Mouse (Mus musculus) MEL (cell line): ENCODE results near the gene Grifin. TPM values are rescaled to one million over a fixed set of nuclear protein-coding genes. Genes with fewer than 3 reads are reported as not detected.

Experiments used
- DNase-seq: peaks from one replicate; pipeline ENCODE4 v3.0.0; 2011; ENCODE audit warnings: low read depth, low spot score
- H3K27ac ChIP-seq: 2 replicates; pipeline ENCODE4 v1.5.1; 2012; ENCODE audit warnings: low read depth, mild to moderate bottlenecking, control low read depth, low read length, moderate library complexity; ENCODE audit not compliant: control insufficient read depth
- H3K27me3 ChIP-seq, 2 experiments: fragments of 150-350 bp in 1 of 2; sonication (generic) in 1 of 2; 2 replicates each; pipeline ENCODE4 v1.6.1; 2012; ENCODE audit warnings: low read length in 2 of 2, mild to moderate bottlenecking in 2 of 2, improper control_type of control experiment in 1 of 2, moderate library complexity in 1 of 2; ENCODE audit not compliant: insufficient read depth in 2 of 2, control insufficient read depth in 1 of 2
- H3K36me3 ChIP-seq, 2 experiments: 2 replicates each; pipeline ENCODE4 v1.6.1; 2012 to 2014; ENCODE audit warnings: low read length in 2 of 2, improper control_type of control experiment in 1 of 2, inconsistent platforms in 1 of 2, mild to moderate bottlenecking in 1 of 2; ENCODE audit not compliant: insufficient read depth in 2 of 2, control insufficient read depth in 1 of 2
- H3K4me1 ChIP-seq, 2 experiments: fragments of 150-350 bp in 1 of 2; sonication (generic) in 1 of 2; 2 replicates each; pipeline ENCODE4 v1.6.1; 2012; ENCODE audit warnings: low read length in 2 of 2, improper control_type of control experiment in 1 of 2, mild to moderate bottlenecking in 1 of 2; ENCODE audit not compliant: insufficient read depth in 2 of 2, control insufficient read depth in 1 of 2
- H3K4me3 ChIP-seq, 2 experiments: fragments of 150-350 bp in 1 of 2; sonication (generic) in 1 of 2; 2 replicates each; pipeline ENCODE4 v1.5.1; 2012; ENCODE audit warnings: low read depth in 2 of 2, low read length in 2 of 2, mild to moderate bottlenecking in 2 of 2, moderate library complexity in 2 of 2, control low read depth in 1 of 2, improper control_type of control experiment in 1 of 2; ENCODE audit not compliant: control insufficient read depth in 1 of 2, insufficient read depth in 1 of 2
- H3K79me2 ChIP-seq: 2 replicates; pipeline ENCODE4 v1.6.1; 2012; ENCODE audit warnings: mild to moderate bottlenecking, low read length, moderate library complexity; ENCODE audit not compliant: control insufficient read depth, poor library complexity, insufficient read depth
- H3K9ac ChIP-seq: 2 replicates; pipeline ENCODE4 v1.6.1; 2012; ENCODE audit warnings: low read depth, mild to moderate bottlenecking, control low read depth, low read length, moderate library complexity; ENCODE audit not compliant: control insufficient read depth, poor library complexity, severe bottlenecking
- H3K9me3 ChIP-seq: fragments of 150-350 bp; sonication (generic); replicated peaks from 2 replicates; pipeline ENCODE4 v1.6.1; 2012; ENCODE audit warnings: mild to moderate bottlenecking, low read length, improper control_type of control experiment, moderate library complexity; ENCODE audit not compliant: insufficient read depth
- BHLHE40 ChIP-seq: IDR thresholded peaks from 2 replicates; pipeline ENCODE4 v1.6.1; 2012; ENCODE audit warnings: low read depth, mild to moderate bottlenecking, inconsistent platforms, low read length, improper control_type of control experiment, borderline replicate concordance
- CHD1 ChIP-seq: IDR thresholded peaks from 2 replicates; pipeline ENCODE4 v1.6.1; 2012; ENCODE audit warnings: low read depth, mild to moderate bottlenecking, inconsistent platforms, low read length, improper control_type of control experiment
- CTCF ChIP-seq, 3 experiments: IDR thresholded peaks in 2 of 3; conservative IDR thresholded peaks in 1 of 3; 2 replicates each; pipeline ENCODE4 v1.5.1; 2011 to 2012; ENCODE audit warnings: low read length in 3 of 3, low read depth in 2 of 3, mild to moderate bottlenecking in 2 of 3, improper control_type of control experiment in 1 of 3, inconsistent platforms in 1 of 3, mixed read lengths in 1 of 3, moderate library complexity in 1 of 3; ENCODE audit not compliant: control insufficient read depth in 1 of 3, insufficient read depth in 1 of 3, poor library complexity in 1 of 3, severe bottlenecking in 1 of 3
- EP300 ChIP-seq, 2 experiments: IDR thresholded peaks; 2 replicates each; pipeline ENCODE4 v1.6.1; 2011; ENCODE audit warnings: improper control_type of control experiment in 2 of 2, low read length in 2 of 2, low read depth in 1 of 2, mild to moderate bottlenecking in 1 of 2
- ETS1 ChIP-seq: IDR thresholded peaks from 2 replicates; pipeline ENCODE4 v1.6.1; 2012; ENCODE audit warnings: low read depth, mild to moderate bottlenecking, inconsistent platforms, low read length, improper control_type of control experiment, moderate library complexity
- HCFC1 ChIP-seq: IDR thresholded peaks from 2 replicates; pipeline ENCODE4 v1.6.1; 2012; ENCODE audit warnings: low read depth, mild to moderate bottlenecking, inconsistent platforms, low read length, improper control_type of control experiment, moderate library complexity
- JUND ChIP-seq: IDR thresholded peaks from 2 replicates; pipeline ENCODE4 v1.6.1; 2011; ENCODE audit warnings: low read depth, mild to moderate bottlenecking, improper control_type of control experiment, low read length
- KAT2A ChIP-seq: conservative IDR thresholded peaks from 2 replicates; pipeline ENCODE4 v1.6.1; 2012; ENCODE audit warnings: low read depth, low read length, improper control_type of control experiment, inconsistent platforms
- MAFK ChIP-seq: IDR thresholded peaks from 2 replicates; pipeline ENCODE4 v1.6.1; 2011; ENCODE audit warnings: low read depth, mild to moderate bottlenecking, low read length, improper control_type of control experiment, borderline replicate concordance
- MAX ChIP-seq: IDR thresholded peaks from 2 replicates; pipeline ENCODE4 v1.6.1; 2011; ENCODE audit warnings: low read length, improper control_type of control experiment
- MAZ ChIP-seq: IDR thresholded peaks from 2 replicates; pipeline ENCODE4 v1.6.1; 2012; ENCODE audit warnings: low read depth, mild to moderate bottlenecking, inconsistent platforms, low read length, improper control_type of control experiment
- MEF2A ChIP-seq: IDR thresholded peaks from 2 replicates; pipeline ENCODE4 v1.6.1; 2014; ENCODE audit warnings: low read depth, mild to moderate bottlenecking, inconsistent platforms, low read length, improper control_type of control experiment; ENCODE audit not compliant: poor library complexity, insufficient replicate concordance, severe bottlenecking; ENCODE audit errors: extremely low read depth
- MXI1 ChIP-seq: IDR thresholded peaks from 2 replicates; pipeline ENCODE4 v1.6.1; 2011; ENCODE audit warnings: mild to moderate bottlenecking, low read depth, low read length, improper control_type of control experiment
- MYC ChIP-seq: IDR thresholded peaks from 2 replicates; pipeline ENCODE4 v1.6.1; 2011; ENCODE audit warnings: low read depth, mild to moderate bottlenecking, low read length, improper control_type of control experiment, moderate library complexity
- NELFE ChIP-seq: IDR thresholded peaks from 2 replicates; pipeline ENCODE4 v1.6.1; 2011; ENCODE audit warnings: low read depth, low read length, improper control_type of control experiment
- NRF1 ChIP-seq: IDR thresholded peaks from 2 replicates; pipeline ENCODE4 v1.6.1; 2014; ENCODE audit warnings: low read depth, mild to moderate bottlenecking, inconsistent platforms, low read length, improper control_type of control experiment, moderate library complexity; ENCODE audit not compliant: poor library complexity, insufficient read depth, severe bottlenecking
- POLR2A ChIP-seq, 2 experiments: IDR thresholded peaks; 2 replicates each; pipeline ENCODE4 v1.6.1; 2011 to 2012; ENCODE audit warnings: low read length in 2 of 2, mild to moderate bottlenecking in 2 of 2, control low read depth in 1 of 2, improper control_type of control experiment in 1 of 2, low read depth in 1 of 2, moderate library complexity in 1 of 2; ENCODE audit not compliant: control insufficient read depth in 1 of 2, insufficient read depth in 1 of 2, poor library complexity in 1 of 2
- POLR2AphosphoS2 ChIP-seq: IDR thresholded peaks from 2 replicates; pipeline ENCODE4 v1.6.1; 2011; ENCODE audit warnings: low read length, improper control_type of control experiment
- RAD21 ChIP-seq: IDR thresholded peaks from 2 replicates; pipeline ENCODE4 v1.6.1; 2011; ENCODE audit warnings: mild to moderate bottlenecking, low read depth, low read length, improper control_type of control experiment
- RCOR1 ChIP-seq: IDR thresholded peaks from 2 replicates; pipeline ENCODE4 v1.6.1; 2012; ENCODE audit warnings: low read depth, mild to moderate bottlenecking, inconsistent platforms, low read length, improper control_type of control experiment
- SIN3A ChIP-seq: IDR thresholded peaks from 2 replicates; pipeline ENCODE4 v1.6.1; 2012; ENCODE audit warnings: low read length, improper control_type of control experiment, inconsistent platforms
- TAL1 ChIP-seq: IDR thresholded peaks from 2 replicates; pipeline ENCODE4 v1.6.1; 2012; ENCODE audit warnings: mild to moderate bottlenecking, inconsistent platforms, low read length, moderate library complexity, mixed read lengths
- TBP ChIP-seq: IDR thresholded peaks from 2 replicates; pipeline ENCODE4 v1.8.0; 2011; ENCODE audit warnings: low read depth, low read length, improper control_type of control experiment
- TCF12 ChIP-seq: IDR thresholded peaks from 2 replicates; pipeline ENCODE4 v1.6.1; 2014; ENCODE audit warnings: low read depth, mild to moderate bottlenecking, inconsistent platforms, low read length, improper control_type of control experiment, moderate library complexity
- UBTF ChIP-seq: IDR thresholded peaks from 2 replicates; pipeline ENCODE4 v1.6.1; 2012; ENCODE audit warnings: low read depth, mild to moderate bottlenecking, inconsistent platforms, low read length, improper control_type of control experiment, moderate library complexity, borderline replicate concordance; ENCODE audit not compliant: insufficient read depth
- USF1 ChIP-seq: IDR thresholded peaks from 2 replicates; pipeline ENCODE4 v1.6.1; 2014; ENCODE audit warnings: low read depth, mild to moderate bottlenecking, inconsistent platforms, low read length, improper control_type of control experiment, moderate library complexity
- USF2 ChIP-seq, 2 experiments: IDR thresholded peaks; 2 replicates each; pipeline ENCODE4 v1.6.1; 2011 to 2012; ENCODE audit warnings: improper control_type of control experiment in 2 of 2, low read length in 2 of 2, borderline replicate concordance in 1 of 2, inconsistent platforms in 1 of 2, low read depth in 1 of 2, mild to moderate bottlenecking in 1 of 2; ENCODE audit not compliant: insufficient read depth in 1 of 2
- ZKSCAN1 ChIP-seq: IDR thresholded peaks from 2 replicates; pipeline ENCODE4 v1.6.1; 2012; ENCODE audit warnings: low read depth, mild to moderate bottlenecking, inconsistent platforms, low read length, improper control_type of control experiment, moderate library complexity
- ZMIZ1 ChIP-seq: IDR thresholded peaks from 2 replicates; pipeline ENCODE4 v1.6.1; 2012; ENCODE audit warnings: low read depth, mild to moderate bottlenecking, inconsistent platforms, low read length, improper control_type of control experiment, moderate library complexity
- ZNF384 ChIP-seq: IDR thresholded peaks from 2 replicates; pipeline ENCODE4 v1.6.1; 2012; ENCODE audit warnings: low read depth, mild to moderate bottlenecking, inconsistent platforms, low read length, improper control_type of control experiment
- polyA plus RNA-seq, 2 experiments: library from polyadenylated mRNA; stranded (reverse) in 1 of 2; unstranded in 1 of 2; fragments of >175 nt in 1 of 2; fragments of >200 nt in 1 of 2; gene quantifications; 2 replicates each; pipeline versions ENCODE4 v1.2.1 to v1.2.4; 2012; ENCODE audit warnings: low replicate concordance in 2 of 2, low read depth in 1 of 2; ENCODE audit not compliant: insufficient read length in 2 of 2, insufficient read depth in 1 of 2, missing spikeins in 1 of 2
- total RNA-seq: library from RNA; depleted of rRNA; stranded (reverse); fragments of 300-350 nt; gene quantifications from 2 replicates; pipeline ENCODE4 v1.2.3, GENCODE M21; 2012

Grifin gene
- total and polyA plus RNA-seq, 3 experiments = 0.32 TPM; not detected in 2

DNA sequence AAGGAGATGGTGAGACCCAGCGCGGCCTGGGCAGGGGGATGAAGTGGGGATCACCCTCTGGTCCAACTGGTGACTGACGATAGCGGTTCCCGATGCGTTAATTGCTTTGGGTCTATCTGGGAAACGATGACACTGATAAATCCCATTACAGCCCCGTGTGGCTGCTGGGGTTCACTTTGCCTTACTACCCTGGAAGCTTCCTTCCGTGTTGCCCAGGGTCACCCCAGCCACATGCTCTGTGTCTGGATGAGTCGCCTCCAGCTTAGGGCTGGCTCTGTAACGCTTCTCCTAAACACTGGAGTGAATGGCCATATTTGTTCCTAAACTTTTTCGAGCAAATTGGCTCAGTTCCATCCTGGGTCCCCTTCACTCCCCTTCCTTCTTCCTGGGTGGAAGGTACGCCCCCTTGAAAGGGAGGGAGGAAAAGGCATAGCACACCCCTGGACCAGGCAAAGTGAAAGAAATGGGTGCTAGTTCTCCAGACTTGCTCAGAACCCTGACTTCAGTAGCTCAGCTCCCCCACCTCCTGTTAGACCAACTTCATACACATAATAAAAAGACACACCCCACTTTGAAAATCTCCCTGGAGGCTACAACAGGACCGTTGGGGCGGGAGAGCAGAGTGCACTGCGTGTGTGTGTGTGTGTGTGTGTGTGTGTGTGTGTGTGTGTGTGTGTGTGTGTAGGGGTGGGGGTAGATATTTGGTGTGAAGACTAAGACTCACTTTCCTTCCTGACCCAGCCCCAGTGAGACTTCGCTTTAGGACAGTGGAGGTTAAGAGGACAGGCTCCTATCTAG is 43.2 kb upstream of the Grifin start (continued):
- TF ChIP-seq EP300 (IDR thresholded peaks at IDR 0.05; ENCODE audit: low read depth in 1 of 2, low read length in 2 of 2) (0 out of 4 replicates have a peak, but pooled peaks of 1 of the 2 experiments have one; percentile 25), USF1 (no peak), CTCF (IDR thresholded peaks at IDR 0.05 in 2 of 3, conservative IDR thresholded peaks at IDR 0.05 in 1 of 3; ENCODE audit: control insufficient read depth in 1 of 3, insufficient read depth in 1 of 3, low read depth in 2 of 3, low read length in 3 of 3, poor library complexity in 1 of 3, severe bottlenecking in 1 of 3) (no peak)

DNA sequence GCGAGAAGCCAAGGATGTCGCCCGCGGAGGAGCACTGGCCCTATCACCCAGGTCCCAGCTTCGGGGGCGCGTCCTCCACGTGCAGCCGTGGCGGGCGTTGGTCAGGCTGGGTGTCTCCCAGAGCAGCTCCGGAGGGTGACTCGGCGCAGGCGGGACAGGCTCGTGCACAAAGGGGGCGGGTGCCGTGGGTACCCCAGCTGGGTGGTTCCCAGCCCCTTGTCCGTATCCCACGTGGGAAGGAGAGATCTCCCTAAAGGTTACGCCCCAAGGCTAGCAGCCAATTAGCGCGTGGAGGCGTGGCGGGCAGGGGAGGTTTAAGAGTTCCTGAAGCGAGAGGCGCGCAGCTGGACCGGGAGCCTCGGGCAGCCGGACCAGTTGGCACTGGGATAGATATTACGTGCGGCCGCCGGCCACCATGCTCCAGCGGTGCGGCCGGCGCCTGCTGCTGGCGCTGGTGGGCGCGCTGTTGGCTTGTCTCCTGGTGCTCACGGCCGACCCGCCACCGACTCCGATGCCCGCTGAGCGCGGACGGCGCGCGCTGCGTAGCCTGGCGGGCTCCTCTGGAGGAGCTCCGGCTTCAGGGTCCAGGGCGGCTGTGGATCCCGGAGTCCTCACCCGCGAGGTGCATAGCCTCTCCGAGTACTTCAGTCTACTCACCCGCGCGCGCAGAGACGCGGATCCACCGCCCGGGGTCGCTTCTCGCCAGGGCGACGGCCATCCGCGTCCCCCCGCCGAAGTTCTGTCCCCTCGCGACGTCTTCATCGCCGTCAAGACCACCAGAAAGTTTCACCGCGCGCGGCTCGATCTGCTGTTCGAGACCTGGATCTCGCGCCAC is 42.3 kb upstream of the Grifin start, which contains the start of gene Lfng:
Lfng (plus strand) TSS at position 320 of the 835 bp plus-strand sequence.
- H3K4me3 ChIP-seq = peak within 1 kb of the TSS; percentile 73 to 74
- peaks cover 0 to 7% of the 10 kb centered on the region in 2 experiments; a peak in 2 of 4 replicates for H3K36me3 ChIP-seq
- peak; percentile 93 for DNase-seq
- no peaks in the 10 kb centered on the region for H3K9me3 ChIP-seq
- TF ChIP-seq ZMIZ1 (peak; percentile 97), MXI1 (peak; percentile 95), UBTF (peak; percentile 81; the same call in 1 of the 2 replicates), NELFE (peak; percentile 94), HCFC1 (no peak), MYC (no peak), POLR2A (IDR thresholded peaks at IDR 0.05; ENCODE audit: control insufficient read depth in 1 of 2, insufficient read depth in 1 of 2, low read depth in 1 of 2, low read length in 2 of 2, poor library complexity in 1 of 2) (peak; percentile 91 to 95), USF1 (peak; percentile 64; the same call in 1 of the 2 replicates), KAT2A (no peak), NRF1 (0 out of 2 replicates have a peak, but pooled peaks have one; percentile 33), MAZ (peak; percentile 37), ZNF384 (no peak), ZKSCAN1 (no peak), TBP (peak; percentile 94), BHLHE40 (0 out of 2 replicates have a peak, but pooled peaks have one; percentile 26), MAX (peak; percentile 70; the same call in 1 of the 2 replicates), TAL1 (no peak), JUND (no peak), MEF2A (no peak), TCF12 (no peak), RCOR1 (no peak), SIN3A (peak; percentile 69; the same call in 1 of the 2 replicates), CHD1 (no peak), USF2 (IDR thresholded peaks at IDR 0.05; ENCODE audit: borderline replicate concordance in 1 of 2, insufficient read depth in 1 of 2, low read depth in 1 of 2, low read length in 2 of 2) (no peak), MAFK (no peak), RAD21 (no peak), POLR2AphosphoS2 (peak; percentile 72; the same call in 1 of the 2 replicates), ETS1 (no peak)
- TF ChIP-seq, all 39 proteins: peak for 13
- Histone ChIP-seq H3K27me3 (peaks cover 3 to 4% of the 10 kb centered on the region in 2 experiments; a peak in 2 of 4 replicates), H3K4me1 (peaks cover 0 to 8% of the 10 kb centered on the region in 2 experiments; a peak in 2 of 4 replicates), H3K27ac (peak within 1 kb of the TSS; percentile 37), H3K9ac (peak within 1 kb of the TSS; percentile 70), H3K79me2 (peaks cover 6% of the 10 kb centered on the region)
